Mouse (Mus musculus): ENCODE measurements at regions not wholly inside any gene's neighbourhood (a gene's known extent, or its start where the extent isn't known, plus 50 kb on each side); places are given as distances from the start of the nearest gene placed in this dataset.

- H3K4me3 ChIP-seq (ENCODE audit: low read depth, low read length): no peak overlapping the region
- H3K27ac ChIP-seq (ENCODE audit: low read depth, low read length): no peak overlapping the region
- no peak overlapping the region for H3K4me2 ChIP-seq
- ATAC-seq (replicated peaks; ENCODE audit: insufficient number of reproducible peaks, low FRiP score, low TSS enrichment): no peak
- H3K9me3 ChIP-seq (replicated peaks; ENCODE audit: control insufficient read depth, low read length): no peaks in the 10 kb centered on the region
- no peaks in the 10 kb centered on the region for H3K36me3 ChIP-seq (ENCODE audit: control insufficient read depth, insufficient read depth, low read length)
- no peaks in the 10 kb centered on the region for H3K4me1 ChIP-seq (ENCODE audit: control insufficient read depth, insufficient read depth, low read length)
- no peak overlapping the region for H3K9ac ChIP-seq (ENCODE audit: low read depth, low read length)
- no peaks in the 10 kb centered on the region for H3K27me3 ChIP-seq (ENCODE audit: control insufficient read depth, insufficient read depth, low read length)
Measured at GRCm38 (mm10) chr13:90207875-90208274, 118.5 kb upstream of the Xrcc4 start.
